Comparison of ENCODE assay signal across 9 mouse cellular contexts in the genomic region with DNA sequence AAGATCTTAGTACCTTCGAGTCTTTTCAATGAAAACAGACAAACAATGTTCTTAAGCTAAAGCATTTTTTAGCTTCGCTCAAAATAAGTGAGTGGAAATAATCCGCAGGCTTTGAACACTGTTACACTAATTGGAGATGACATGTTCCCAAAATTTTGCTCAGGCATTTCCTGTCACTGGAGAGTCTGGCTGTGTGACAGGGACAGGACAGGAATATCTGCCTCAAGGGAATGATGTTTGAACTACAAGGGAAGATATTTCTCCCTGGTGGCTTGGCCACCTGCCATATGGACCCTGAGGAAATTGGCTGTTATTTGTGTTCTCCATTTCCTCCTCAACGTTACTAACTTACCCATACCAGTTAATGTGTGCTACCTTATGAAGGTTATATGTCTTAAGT.
DNase-seq lines count a peak whose midpoint lies in the region; ATAC-seq lines count a peak whose summit lies in the region.
"Had no signal": no experiment of that assay in that cellular context is flagged by ENCODE, and none has a peak within 500 bp of the region (broad histone marks: within the 10 kb centered on the region; RNA-seq: fewer than 3 reads in every experiment).

No protein-coding gene starts in this region.

- DNase-seq in left cerebral cortex, postnatal 4 days: peak; percentile 69
- no peak for DNase-seq in left cerebral cortex, postnatal 25 days (ENCODE audit: low spot score in 2 of 2)
- DNase-seq in cerebellum, adult 18-20 months: peak; percentile 94 to 96
- peak; percentile 40 for DNase-seq in gastrocnemius, postnatal 25 days
- DNase-seq in kidney, postnatal 25 days: peak; percentile 67 to 70
- DNase-seq in urinary bladder, postnatal 4 days (ENCODE audit: low spot score in 2 of 2): no peak
- DNase-seq: right cerebral cortex, postnatal 25 days; thymus, adult 2 months had no signal

- ATAC-seq in inflammation-experienced regulatory T-cells, adult 6 months: no peak

- intact Hi-C loops in left cerebral cortex, postnatal 4 days (cut with DNase I): no loop called here
- intact Hi-C loops in left cerebral cortex, postnatal 25 days (cut with DNase I): no loop called here

Comparison
In these comparisons a context has a peak if more than half of its experiments do, and no peak if none do; other contexts are left out.
1. DNase-seq: peak in left cerebral cortex, postnatal 4 days (single experiment), cerebellum, adult 18-20 months (2 of 2), gastrocnemius, postnatal 25 days (single experiment) and kidney, postnatal 25 days (2 of 2); none in left cerebral cortex, postnatal 25 days (0 of 2) and urinary bladder, postnatal 4 days (0 of 2).